Mouse (Mus musculus): ENCODE data around the gene Olfr142. TPM values are rescaled to one million over a fixed set of nuclear protein-coding genes. Genes with fewer than 3 reads are reported as not detected.

Olfr142 gene
- not detected for polyA plus RNA-seq (2015; fragmentation: Illumina TruSeq; extraction: RNeasy Lipid Tissue Mini Kit (QIAGEN cat#74804); ENCODE audit: insufficient read depth, low replicate concordance)

GRCm38 (mm10) chr2:90257492-90257891 is at the start of gene Olfr142:
Gene Olfr142 (minus strand): TSS chr2:90257592.

GRCm38 (mm10) chr2:90292741-90293140 is 35.3 kb upstream of the Olfr142 start, which contains the start of gene Olfr1272:
Gene Olfr1272 (minus strand): TSS chr2:90292841.

GRCm38 (mm10) chr2:90270932-90271331 is 13.5 kb upstream of the Olfr142 start, which contains the start of gene Olfr1271:
Gene Olfr1271 (minus strand): TSS chr2:90271032.

GRCm38 (mm10) chr2:90224393-90224792 is 33.0 kb downstream of the Olfr142 start, which contains the start of gene Olfr1506:
Gene Olfr1506 (minus strand): TSS chr2:90224493.

Other genes with a start within 250 kb of the Olfr142 start
- not detected for gene Olfr1263, start 245.5 kb downstream of the Olfr142 start, polyA plus RNA-seq (2015; fragmentation: Illumina TruSeq; extraction: RNeasy Lipid Tissue Mini Kit (QIAGEN cat#74804); ENCODE audit: insufficient read depth, low replicate concordance)
- not detected for gene Olfr1264, start 232.0 kb downstream of the Olfr142 start, polyA plus RNA-seq (2015; fragmentation: Illumina TruSeq; extraction: RNeasy Lipid Tissue Mini Kit (QIAGEN cat#74804); ENCODE audit: insufficient read depth, low replicate concordance)
- gene Olfr1265, start 222.3 kb downstream of the Olfr142 start, polyA plus RNA-seq (2015; fragmentation: Illumina TruSeq; extraction: RNeasy Lipid Tissue Mini Kit (QIAGEN cat#74804); ENCODE audit: insufficient read depth, low replicate concordance), result not detected
- not detected for gene Olfr140, start 194.0 kb downstream of the Olfr142 start, polyA plus RNA-seq (2015; fragmentation: Illumina TruSeq; extraction: RNeasy Lipid Tissue Mini Kit (QIAGEN cat#74804); ENCODE audit: insufficient read depth, low replicate concordance)
- not detected for gene Olfr1269, start 136.2 kb downstream of the Olfr142 start, polyA plus RNA-seq (2015; fragmentation: Illumina TruSeq; extraction: RNeasy Lipid Tissue Mini Kit (QIAGEN cat#74804); ENCODE audit: insufficient read depth, low replicate concordance)
- gene Olfr32, start 115.3 kb downstream of the Olfr142 start, polyA plus RNA-seq (2015; fragmentation: Illumina TruSeq; extraction: RNeasy Lipid Tissue Mini Kit (QIAGEN cat#74804); ENCODE audit: insufficient read depth, low replicate concordance), result not detected
- gene Olfr1270, start 104.5 kb downstream of the Olfr142 start, polyA plus RNA-seq (2015; fragmentation: Illumina TruSeq; extraction: RNeasy Lipid Tissue Mini Kit (QIAGEN cat#74804); ENCODE audit: insufficient read depth, low replicate concordance), result not detected
- not detected for gene Olfr1506, start 33.1 kb downstream of the Olfr142 start, polyA plus RNA-seq (2015; fragmentation: Illumina TruSeq; extraction: RNeasy Lipid Tissue Mini Kit (QIAGEN cat#74804); ENCODE audit: insufficient read depth, low replicate concordance)
- gene Olfr1271, start 13.4 kb upstream of the Olfr142 start, polyA plus RNA-seq (2015; fragmentation: Illumina TruSeq; extraction: RNeasy Lipid Tissue Mini Kit (QIAGEN cat#74804); ENCODE audit: insufficient read depth, low replicate concordance), result not detected
- gene Olfr1272, start 35.2 kb upstream of the Olfr142 start, polyA plus RNA-seq (2015; fragmentation: Illumina TruSeq; extraction: RNeasy Lipid Tissue Mini Kit (QIAGEN cat#74804); ENCODE audit: insufficient read depth, low replicate concordance), result not detected
- gene Gm13769, start 64.6 kb upstream of the Olfr142 start, polyA plus RNA-seq (2015; fragmentation: Illumina TruSeq; extraction: RNeasy Lipid Tissue Mini Kit (QIAGEN cat#74804); ENCODE audit: insufficient read depth, low replicate concordance), result not detected
- gene Olfr1274-ps, start 141.1 kb upstream of the Olfr142 start, polyA plus RNA-seq (2015; fragmentation: Illumina TruSeq; extraction: RNeasy Lipid Tissue Mini Kit (QIAGEN cat#74804); ENCODE audit: insufficient read depth, low replicate concordance), result not detected